Mouse (Mus musculus) CH12.LX (cell line): ENCODE measurements around the gene Serpinb8. TPM values are rescaled to one million over a fixed set of nuclear protein-coding genes. Genes with fewer than 3 reads are reported as not detected.
A peak's percentile ranks its signal among the peaks of the same experiment; 100 is the strongest.

Source experiments
- DNase-seq: peaks from one replicate; pipeline ENCODE4 v3.0.0-alpha.2; 2013; ENCODE audit errors: extremely low read depth
- H3K27ac ChIP-seq: 2 replicates; pipeline ENCODE4 v1.5.1; 2012; ENCODE audit warnings: low read depth, mild to moderate bottlenecking, control low read depth, moderate library complexity; ENCODE audit not compliant: insufficient read depth
- H3K27me3 ChIP-seq: replicated peaks from 2 replicates; pipeline ENCODE3; 2012; ENCODE audit warnings: inconsistent platforms
- H3K36me3 ChIP-seq, 2 experiments: replicated peaks in 1 of 2; 2 replicates each; pipeline versions ENCODE3 to v1.6.1; 2012; ENCODE audit warnings: inconsistent platforms in 1 of 2, low read length in 1 of 2, mild to moderate bottlenecking in 1 of 2, mixed read lengths in 1 of 2, moderate library complexity in 1 of 2; ENCODE audit not compliant: control insufficient read depth in 1 of 2, insufficient read depth in 1 of 2
- H3K4me1 ChIP-seq, 2 experiments: 2 replicates each; pipeline ENCODE4 v1.6.1; 2012; ENCODE audit warnings: inconsistent platforms in 1 of 2, moderate library complexity in 1 of 2; ENCODE audit not compliant: insufficient read depth in 2 of 2, control insufficient read depth in 1 of 2
- H3K4me2 ChIP-seq: 2 replicates; pipeline ENCODE4 v1.6.1; 2012; ENCODE audit warnings: low read depth, mild to moderate bottlenecking, control low read depth; ENCODE audit not compliant: poor library complexity, insufficient read depth, severe bottlenecking
- H3K4me3 ChIP-seq, 3 experiments: fragments of 150-350 bp in 1 of 3; sonication (generic) in 1 of 3; replicated peaks in 1 of 3; 2 replicates each; pipeline versions ENCODE3 to v1.5.1; 2011 to 2012; ENCODE audit warnings: low read depth in 2 of 3, low read length in 2 of 3, mild to moderate bottlenecking in 2 of 3, moderate library complexity in 2 of 3, control low read depth in 1 of 3, improper control_type of control experiment in 1 of 3, inconsistent platforms in 1 of 3, mixed read lengths in 1 of 3; ENCODE audit not compliant: poor library complexity in 1 of 3
- H3K79me2 ChIP-seq: replicated peaks from 2 replicates; pipeline ENCODE4 v1.6.1; 2012; ENCODE audit warnings: mild to moderate bottlenecking, moderate library complexity; ENCODE audit not compliant: control insufficient read depth, poor library complexity, insufficient read depth, severe bottlenecking; ENCODE audit errors: extremely low read depth
- H3K9ac ChIP-seq: 2 replicates; pipeline ENCODE4 v1.6.1; 2012; ENCODE audit warnings: low read depth, mild to moderate bottlenecking, control low read depth, moderate library complexity; ENCODE audit not compliant: insufficient read depth
- H3K9me3 ChIP-seq: replicated peaks from 2 replicates; pipeline ENCODE3; 2012; ENCODE audit warnings: low read length, inconsistent platforms, mixed read lengths
- CHD2 ChIP-seq: IDR thresholded peaks from 2 replicates; pipeline ENCODE4 v1.6.1; 2011; ENCODE audit warnings: low read length, improper control_type of control experiment
- CTCF ChIP-seq, 2 experiments: IDR thresholded peaks in 1 of 2; conservative IDR thresholded peaks in 1 of 2; 2 replicates each; pipeline ENCODE4 v1.5.1; 2011 to 2012; ENCODE audit warnings: low read depth in 2 of 2, low read length in 2 of 2, improper control_type of control experiment in 1 of 2, inconsistent platforms in 1 of 2, mild to moderate bottlenecking in 1 of 2, moderate library complexity in 1 of 2
- E2F4 ChIP-seq: IDR thresholded peaks from 2 replicates; pipeline ENCODE4 v1.6.1; 2011; ENCODE audit warnings: low read depth, low read length, improper control_type of control experiment; ENCODE audit not compliant: insufficient replicate concordance
- ELF1 ChIP-seq: IDR thresholded peaks from 2 replicates; pipeline ENCODE4 v1.6.1; 2014; ENCODE audit warnings: low read depth, mild to moderate bottlenecking, inconsistent platforms, low read length, improper control_type of control experiment
- EP300 ChIP-seq: IDR thresholded peaks from 2 replicates; pipeline ENCODE4 v1.6.1; 2011; ENCODE audit warnings: low read length, improper control_type of control experiment
- JUN ChIP-seq: IDR thresholded peaks from 2 replicates; pipeline ENCODE4 v1.6.1; 2011; ENCODE audit warnings: low read depth, mild to moderate bottlenecking, low read length, improper control_type of control experiment, moderate library complexity; ENCODE audit not compliant: insufficient read depth
- MAFK ChIP-seq: IDR thresholded peaks from 2 replicates; pipeline ENCODE4 v1.6.1; 2011; ENCODE audit warnings: low read length, improper control_type of control experiment; ENCODE audit not compliant: insufficient replicate concordance
- MAZ ChIP-seq: IDR thresholded peaks from 2 replicates; pipeline ENCODE4 v1.6.1; 2012; ENCODE audit warnings: low read depth, mild to moderate bottlenecking, inconsistent platforms, low read length, improper control_type of control experiment, moderate library complexity
- MEF2A ChIP-seq: IDR thresholded peaks from 2 replicates; pipeline ENCODE4 v1.6.1; 2014; ENCODE audit warnings: low read depth, mild to moderate bottlenecking, inconsistent platforms, low read length, improper control_type of control experiment, borderline replicate concordance
- MYC ChIP-seq: IDR thresholded peaks from 2 replicates; pipeline ENCODE4 v1.6.1; 2011; ENCODE audit warnings: low read depth, mild to moderate bottlenecking, improper control_type of control experiment, low read length
- NELFE ChIP-seq: IDR thresholded peaks from 2 replicates; pipeline ENCODE4 v1.6.1; 2011; ENCODE audit warnings: low read depth, low read length, improper control_type of control experiment
- NRF1 ChIP-seq: IDR thresholded peaks from 2 replicates; pipeline ENCODE4 v1.6.1; 2014; ENCODE audit warnings: low read depth, mild to moderate bottlenecking, inconsistent platforms, low read length, improper control_type of control experiment, moderate library complexity
- PAX5 ChIP-seq: IDR thresholded peaks from 2 replicates; pipeline ENCODE4 v1.6.1; 2012; ENCODE audit warnings: low read length, inconsistent platforms, mixed read lengths
- POLR2A ChIP-seq: IDR thresholded peaks from 2 replicates; pipeline ENCODE4 v1.6.1; 2011; ENCODE audit warnings: low read depth, mild to moderate bottlenecking, improper control_type of control experiment, low read length
- POLR2AphosphoS2 ChIP-seq: IDR thresholded peaks from 2 replicates; pipeline ENCODE4 v1.6.1; 2011; ENCODE audit warnings: low read depth, low read length, improper control_type of control experiment
- RAD21 ChIP-seq: IDR thresholded peaks from 2 replicates; pipeline ENCODE4 v1.6.1; 2011; ENCODE audit warnings: low read depth, mild to moderate bottlenecking, low read length, improper control_type of control experiment, moderate library complexity
- SMC3 ChIP-seq: IDR thresholded peaks from 2 replicates; pipeline ENCODE4 v1.6.1; 2011; ENCODE audit warnings: low read depth, low read length, improper control_type of control experiment
- TBP ChIP-seq: conservative IDR thresholded peaks from 2 replicates; pipeline ENCODE4 v1.6.1; 2011; ENCODE audit warnings: low read depth, low read length, improper control_type of control experiment
- TCF12 ChIP-seq: IDR thresholded peaks from 2 replicates; pipeline ENCODE4 v1.6.1; 2014; ENCODE audit warnings: low read depth, mild to moderate bottlenecking, inconsistent platforms, low read length, improper control_type of control experiment
- UBTF ChIP-seq: IDR thresholded peaks from 2 replicates; pipeline ENCODE4 v1.6.1; 2012; ENCODE audit warnings: low read depth, mild to moderate bottlenecking, inconsistent platforms, low read length, improper control_type of control experiment, moderate library complexity
- ZC3H11A ChIP-seq: IDR thresholded peaks from 2 replicates; pipeline ENCODE4 v1.6.1; 2012; ENCODE audit warnings: low read depth, mild to moderate bottlenecking, inconsistent platforms, low read length, improper control_type of control experiment
- ZKSCAN1 ChIP-seq: IDR thresholded peaks from 2 replicates; pipeline ENCODE4 v1.6.1; 2012; ENCODE audit warnings: low read depth, inconsistent platforms, low read length, improper control_type of control experiment, borderline replicate concordance
- ZNF384 ChIP-seq: IDR thresholded peaks from 2 replicates; pipeline ENCODE4 v1.6.1; 2012; ENCODE audit warnings: low read depth, low read length, improper control_type of control experiment, inconsistent platforms
- dilution Hi-C: fragments of 300-500 bp; cut with MboI; formaldehyde crosslinking; loops from 2 replicates; pipeline ENCODE4 v1.14.3; 2020; ENCODE audit warnings: low sequenced_read_pairs; ENCODE audit not compliant: extremely low pct_unique_long_range_greater_than_20kb, extremely low pct_ligation_motif_present
- in situ Hi-C: fragments of 300-500 bp; cut with MboI; formaldehyde crosslinking; loops from 3 replicates; pipeline ENCODE4 v1.14.3; 2019; ENCODE audit warnings: low sequenced_read_pairs, low pct_ligation_motif_present, low pct_unique_long_range_greater_than_20kb, mixed read lengths
- polyA plus RNA-seq: library from polyadenylated mRNA; unstranded; fragments of >175 nt; gene quantifications from 2 replicates; pipeline ENCODE4 v1.2.1, GENCODE M21; 2012; ENCODE audit warnings: low read depth; ENCODE audit not compliant: insufficient read length
- total RNA-seq, 2 experiments: library from RNA; depleted of rRNA; stranded (reverse); fragments of 300-350 nt in 1 of 2; fragments of >200 nt in 1 of 2; gene quantifications; 2 replicates each; pipeline ENCODE4 v1.2.3; 2012 to 2014

Serpinb8 gene
- total and polyA plus RNA-seq, 3 experiments, result 2.3 to 15.1 (median 3.7) TPM

DNA sequence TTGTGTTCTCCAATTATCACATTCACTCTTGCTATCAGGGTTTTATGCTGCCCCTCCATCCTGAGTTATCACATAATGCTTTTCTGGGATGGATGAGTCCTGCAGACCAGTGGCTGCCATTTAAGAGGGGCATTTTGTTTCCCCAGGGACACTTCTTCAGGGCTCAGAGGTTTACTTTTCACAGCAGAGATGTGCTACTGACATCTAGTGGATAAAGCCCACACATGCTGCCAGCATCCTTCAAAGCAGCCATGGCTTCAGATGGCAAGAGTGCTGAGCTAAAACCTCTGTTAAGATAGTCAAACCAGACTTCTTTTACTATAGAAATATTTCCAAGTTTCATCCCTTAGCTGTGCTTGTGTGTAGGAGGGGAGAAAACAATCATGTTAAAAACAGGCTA, 8.7 kb downstream of the Serpinb8 start:
- no peak overlapping the region for H3K27ac ChIP-seq
- 0 out of 4 replicates have a peak, but pooled peaks cover 0 to 3% of the 10 kb centered on the region in 2 experiments for H3K4me1 ChIP-seq
- H3K9ac ChIP-seq, result no peak overlapping the region
- H3K4me2 ChIP-seq, result no peak overlapping the region
- H3K36me3 ChIP-seq, result peaks cover 0 to 12% of the 10 kb centered on the region in 2 experiments
- H3K79me2 ChIP-seq, result peaks cover 22% of the 10 kb centered on the region
- TF ChIP-seq ZC3H11A, result 0 out of 2 replicates have a peak, but pooled peaks have one; percentile 22
- TF ChIP-seq MAFK, result no peak
- TF ChIP-seq MEF2A, result no peak
- TF ChIP-seq RAD21, result peak; percentile 89
- no peak for TF ChIP-seq UBTF
- TF ChIP-seq CTCF (conservative IDR thresholded peaks at IDR 0.05 in 1 of 2, IDR thresholded peaks at IDR 0.05 in 1 of 2; ENCODE audit: low read depth in 2 of 2, low read length in 2 of 2), result peak; percentile 62 to 85; a peak in 3 of 4 replicates
- peak; percentile 84 for TF ChIP-seq SMC3
- no peak for TF ChIP-seq NELFE
- H3K9me3 ChIP-seq, result no peaks in the 10 kb centered on the region
- no peak overlapping the region for H3K4me3 ChIP-seq
- dilution Hi-C loops, result no loop called here
- no peaks in the 10 kb centered on the region for H3K27me3 ChIP-seq
- in situ Hi-C loops, result loop anchor here (10.0 kb wide), 1 partner anchor 114 kb away; no protein-coding TSS in a partner anchor
- DNase-seq, result peak; percentile 55

GRCm38 (mm10) chr1:107608942-107609341, 19.1 kb downstream of the Serpinb8 start:
- no peak overlapping the region for H3K4me2 ChIP-seq
- no peaks in the 10 kb centered on the region for H3K79me2 ChIP-seq
- no peak for DNase-seq
- H3K27me3 ChIP-seq, result no peaks in the 10 kb centered on the region
- H3K9me3 ChIP-seq, result no peaks in the 10 kb centered on the region
- no peak overlapping the region for H3K4me3 ChIP-seq
- H3K4me1 ChIP-seq, result no peaks in the 10 kb centered on the region
- in situ Hi-C loops, result no loop called here
- H3K27ac ChIP-seq, result no peak overlapping the region
- H3K9ac ChIP-seq, result no peak overlapping the region
- H3K36me3 ChIP-seq, result peaks cover 0 to 19% of the 10 kb centered on the region in 2 experiments
- dilution Hi-C loops, result no loop called here
- TF ChIP-seq MYC (no peak), PAX5 (no peak), TCF12 (no peak), UBTF (no peak), TBP (no peak), SMC3 (no peak)
- TF ChIP-seq, all 38 proteins: peak for 0

- dilution Hi-C loops (no loop called here), in situ Hi-C loops (no loop called here)
- Histone ChIP-seq H3K27me3 (no peaks in the 10 kb centered on the region), H3K9me3 (no peaks in the 10 kb centered on the region), H3K4me1 (no peaks in the 10 kb centered on the region), H3K9ac (no peak overlapping the region), H3K4me3 (no peak overlapping the region), H3K27ac (no peak overlapping the region), H3K79me2 (no peaks in the 10 kb centered on the region), H3K36me3 (no peaks in the 10 kb centered on the region), H3K4me2 (no peak overlapping the region)
- DNase-seq, result no peak
- TF ChIP-seq ZKSCAN1, result no peak
- TF ChIP-seq PAX5, result no peak
- no peak for TF ChIP-seq CHD2
- no peak for TF ChIP-seq JUN
- no peak for TF ChIP-seq EP300
- no peak for TF ChIP-seq POLR2A
- no peak for TF ChIP-seq ZNF384
- no peak for TF ChIP-seq ELF1
- TF ChIP-seq E2F4, result no peak
- TF ChIP-seq TBP, result no peak
- no peak for TF ChIP-seq MAZ
- TF ChIP-seq ZC3H11A, result no peak
- TF ChIP-seq POLR2AphosphoS2, result no peak
- TF ChIP-seq SMC3, result no peak
- TF ChIP-seq NRF1, result no peak
These were observed 24.3 kb downstream of the Serpinb8 start for GRCm38 (mm10) chr1:107614087-107614486.
